Mouse (Mus musculus) urinary bladder, postnatal 0 days (tissue): ENCODE measurements around the gene Sult2b1. TPM values are rescaled to one million over a fixed set of nuclear protein-coding genes. Genes with fewer than 3 reads are reported as not detected.

Experiments
- polyA plus RNA-seq: library from polyadenylated mRNA; unstranded; fragments of >200 nt; fragmentation: Nextera tagmentation; extraction: Ambion mirVana; gene quantifications from 2 replicates; pipeline ENCODE4 v1.2.1, GENCODE M21; 2015

Gene Sult2b1
- polyA plus RNA-seq, 1 experiment from 2014 or later = 0.69 TPM

Other genes with a start within 250 kb of the Sult2b1 start
- gene Hsd17b14, start 229.8 kb downstream of the Sult2b1 start, polyA plus RNA-seq = 15.2 and 15.7 TPM in 2 replicates
- gene Bcat2, start 214.5 kb downstream of the Sult2b1 start, polyA plus RNA-seq = 28.3 TPM in 2 replicates
- 0.17 and 0.23 TPM in 2 replicates for gene Fgf21, start 169.2 kb downstream of the Sult2b1 start, polyA plus RNA-seq
- gene Fut1, start 167.4 kb downstream of the Sult2b1 start, polyA plus RNA-seq = not detected in 2 replicates
- 0.17 TPM in 1 of 2 replicates, not detected in the other for gene Izumo1, start 162.9 kb downstream of the Sult2b1 start, polyA plus RNA-seq
- gene Rasip1, start 157.2 kb downstream of the Sult2b1 start, polyA plus RNA-seq = 3.9 and 4.1 TPM in 2 replicates
- 4.6 and 5.5 TPM in 2 replicates for gene Mamstr, start 144.7 kb downstream of the Sult2b1 start, polyA plus RNA-seq
- 2.7 and 2.9 TPM in 2 replicates for gene Fut2, start 118.3 kb downstream of the Sult2b1 start, polyA plus RNA-seq
- not detected in 2 replicates for gene Ntn5, start 100.6 kb downstream of the Sult2b1 start, polyA plus RNA-seq
- gene Sec1, start 90.3 kb downstream of the Sult2b1 start, polyA plus RNA-seq = 0.10 TPM in 1 of 2 replicates, not detected in the other
- 3.4 and 4.0 TPM in 2 replicates for gene Car11, start 84.8 kb downstream of the Sult2b1 start, polyA plus RNA-seq
- 4.3 and 5.1 TPM in 2 replicates for gene Dbp, start 79.6 kb downstream of the Sult2b1 start, polyA plus RNA-seq
- gene Rpl18, start 69.2 kb downstream of the Sult2b1 start, polyA plus RNA-seq = 683 and 783 TPM in 2 replicates
- gene Sphk2, start 66.7 kb downstream of the Sult2b1 start, polyA plus RNA-seq = 15.2 and 16.7 TPM in 2 replicates
- 0.64 and 0.82 TPM in 2 replicates for gene Fam83e, start 63.5 kb downstream of the Sult2b1 start, polyA plus RNA-seq
- gene Spaca4, start 58.9 kb downstream of the Sult2b1 start, polyA plus RNA-seq = not detected in 2 replicates
- 0.10 and 0.21 TPM in 2 replicates for gene Lmtk3, start 931 bp downstream of the Sult2b1 start, polyA plus RNA-seq
- gene Cyth2, start 29.9 kb upstream of the Sult2b1 start, polyA plus RNA-seq = 49.2 and 49.5 TPM in 2 replicates
- 0.16 and 0.28 TPM in 2 replicates for gene Kcnj14, start 40.1 kb upstream of the Sult2b1 start, polyA plus RNA-seq
- 27.8 and 30.1 TPM in 2 replicates for gene Grwd1, start 46.3 kb upstream of the Sult2b1 start, polyA plus RNA-seq
- 59.9 and 61.7 TPM in 2 replicates for gene Kdelr1, start 88.1 kb upstream of the Sult2b1 start, polyA plus RNA-seq
- gene Grin2d, start 93.7 kb upstream of the Sult2b1 start, polyA plus RNA-seq = 0.65 and 0.74 TPM in 2 replicates
- gene Syngr4, start 112.0 kb upstream of the Sult2b1 start, polyA plus RNA-seq = 0.39 and 0.41 TPM in 2 replicates
- 3.6 and 4.0 TPM in 2 replicates for gene Tmem143, start 112.3 kb upstream of the Sult2b1 start, polyA plus RNA-seq
- gene Emp3, start 136.7 kb upstream of the Sult2b1 start, polyA plus RNA-seq = 311 and 437 TPM in 2 replicates
- gene Ccdc114, start 139.4 kb upstream of the Sult2b1 start, polyA plus RNA-seq = 1.4 and 1.5 TPM in 2 replicates
- not detected in 2 replicates for gene Abcc6, start 245.6 kb upstream of the Sult2b1 start, polyA plus RNA-seq
- gene Nomo1, start 249.0 kb upstream of the Sult2b1 start, polyA plus RNA-seq = 20.3 and 20.5 TPM in 2 replicates